Mouse (Mus musculus) MEL (cell line): ENCODE measurements around the gene Btf3l4. TPM values are rescaled to one million over a fixed set of nuclear protein-coding genes. Genes with fewer than 3 reads are reported as not detected.

Source experiments
- DNase-seq: peaks from one replicate; pipeline ENCODE4 v3.0.0; 2011; ENCODE audit warnings: low read depth, low spot score
- H3K27ac ChIP-seq: 2 replicates; pipeline ENCODE4 v1.5.1; 2012; ENCODE audit warnings: low read depth, mild to moderate bottlenecking, control low read depth, low read length, moderate library complexity; ENCODE audit not compliant: control insufficient read depth
- H3K27me3 ChIP-seq, 2 experiments: fragments of 150-350 bp in 1 of 2; sonication (generic) in 1 of 2; 2 replicates each; pipeline ENCODE4 v1.6.1; 2012; ENCODE audit warnings: low read length in 2 of 2, mild to moderate bottlenecking in 2 of 2, improper control_type of control experiment in 1 of 2, moderate library complexity in 1 of 2; ENCODE audit not compliant: insufficient read depth in 2 of 2, control insufficient read depth in 1 of 2
- H3K36me3 ChIP-seq, 2 experiments: 2 replicates each; pipeline ENCODE4 v1.6.1; 2012 to 2014; ENCODE audit warnings: low read length in 2 of 2, improper control_type of control experiment in 1 of 2, inconsistent platforms in 1 of 2, mild to moderate bottlenecking in 1 of 2; ENCODE audit not compliant: insufficient read depth in 2 of 2, control insufficient read depth in 1 of 2
- H3K4me1 ChIP-seq, 2 experiments: fragments of 150-350 bp in 1 of 2; sonication (generic) in 1 of 2; 2 replicates each; pipeline ENCODE4 v1.6.1; 2012; ENCODE audit warnings: low read length in 2 of 2, improper control_type of control experiment in 1 of 2, mild to moderate bottlenecking in 1 of 2; ENCODE audit not compliant: insufficient read depth in 2 of 2, control insufficient read depth in 1 of 2
- H3K4me3 ChIP-seq, 2 experiments: fragments of 150-350 bp in 1 of 2; sonication (generic) in 1 of 2; 2 replicates each; pipeline ENCODE4 v1.5.1; 2012; ENCODE audit warnings: low read depth in 2 of 2, low read length in 2 of 2, mild to moderate bottlenecking in 2 of 2, moderate library complexity in 2 of 2, control low read depth in 1 of 2, improper control_type of control experiment in 1 of 2; ENCODE audit not compliant: control insufficient read depth in 1 of 2, insufficient read depth in 1 of 2
- H3K79me2 ChIP-seq: 2 replicates; pipeline ENCODE4 v1.6.1; 2012; ENCODE audit warnings: mild to moderate bottlenecking, low read length, moderate library complexity; ENCODE audit not compliant: control insufficient read depth, poor library complexity, insufficient read depth
- H3K9ac ChIP-seq: 2 replicates; pipeline ENCODE4 v1.6.1; 2012; ENCODE audit warnings: low read depth, mild to moderate bottlenecking, control low read depth, low read length, moderate library complexity; ENCODE audit not compliant: control insufficient read depth, poor library complexity, severe bottlenecking
- H3K9me3 ChIP-seq: fragments of 150-350 bp; sonication (generic); replicated peaks from 2 replicates; pipeline ENCODE4 v1.6.1; 2012; ENCODE audit warnings: mild to moderate bottlenecking, low read length, improper control_type of control experiment, moderate library complexity; ENCODE audit not compliant: insufficient read depth
- BHLHE40 ChIP-seq: IDR thresholded peaks from 2 replicates; pipeline ENCODE4 v1.6.1; 2012; ENCODE audit warnings: low read depth, mild to moderate bottlenecking, inconsistent platforms, low read length, improper control_type of control experiment, borderline replicate concordance
- CHD2 ChIP-seq: IDR thresholded peaks from 2 replicates; pipeline ENCODE4 v1.6.1; 2011; ENCODE audit warnings: low read length, improper control_type of control experiment
- CTCF ChIP-seq, 3 experiments: IDR thresholded peaks in 2 of 3; conservative IDR thresholded peaks in 1 of 3; 2 replicates each; pipeline ENCODE4 v1.5.1; 2011 to 2012; ENCODE audit warnings: low read length in 3 of 3, low read depth in 2 of 3, mild to moderate bottlenecking in 2 of 3, improper control_type of control experiment in 1 of 3, inconsistent platforms in 1 of 3, mixed read lengths in 1 of 3, moderate library complexity in 1 of 3; ENCODE audit not compliant: control insufficient read depth in 1 of 3, insufficient read depth in 1 of 3, poor library complexity in 1 of 3, severe bottlenecking in 1 of 3
- GABPA ChIP-seq: IDR thresholded peaks from 2 replicates; pipeline ENCODE4 v1.6.1; 2012; ENCODE audit warnings: low read depth, mild to moderate bottlenecking, inconsistent platforms, low read length, improper control_type of control experiment, moderate library complexity
- HCFC1 ChIP-seq: IDR thresholded peaks from 2 replicates; pipeline ENCODE4 v1.6.1; 2012; ENCODE audit warnings: low read depth, mild to moderate bottlenecking, inconsistent platforms, low read length, improper control_type of control experiment, moderate library complexity
- KAT2A ChIP-seq: conservative IDR thresholded peaks from 2 replicates; pipeline ENCODE4 v1.6.1; 2012; ENCODE audit warnings: low read depth, low read length, improper control_type of control experiment, inconsistent platforms
- MAFK ChIP-seq: IDR thresholded peaks from 2 replicates; pipeline ENCODE4 v1.6.1; 2011; ENCODE audit warnings: low read depth, mild to moderate bottlenecking, low read length, improper control_type of control experiment, borderline replicate concordance
- MAX ChIP-seq: IDR thresholded peaks from 2 replicates; pipeline ENCODE4 v1.6.1; 2011; ENCODE audit warnings: low read length, improper control_type of control experiment
- MYB ChIP-seq: IDR thresholded peaks from 2 replicates; pipeline ENCODE4 v1.6.1; 2011; ENCODE audit warnings: mild to moderate bottlenecking, low read depth, low read length, improper control_type of control experiment
- MYC ChIP-seq: IDR thresholded peaks from 2 replicates; pipeline ENCODE4 v1.6.1; 2011; ENCODE audit warnings: low read depth, mild to moderate bottlenecking, low read length, improper control_type of control experiment, moderate library complexity
- NRF1 ChIP-seq: IDR thresholded peaks from 2 replicates; pipeline ENCODE4 v1.6.1; 2014; ENCODE audit warnings: low read depth, mild to moderate bottlenecking, inconsistent platforms, low read length, improper control_type of control experiment, moderate library complexity; ENCODE audit not compliant: poor library complexity, insufficient read depth, severe bottlenecking
- POLR2A ChIP-seq, 2 experiments: IDR thresholded peaks; 2 replicates each; pipeline ENCODE4 v1.6.1; 2011 to 2012; ENCODE audit warnings: low read length in 2 of 2, mild to moderate bottlenecking in 2 of 2, control low read depth in 1 of 2, improper control_type of control experiment in 1 of 2, low read depth in 1 of 2, moderate library complexity in 1 of 2; ENCODE audit not compliant: control insufficient read depth in 1 of 2, insufficient read depth in 1 of 2, poor library complexity in 1 of 2
- POLR2AphosphoS5 ChIP-seq: IDR thresholded peaks from 2 replicates; pipeline ENCODE4 v1.6.1; 2012; ENCODE audit warnings: low read depth, borderline replicate concordance, mild to moderate bottlenecking, inconsistent platforms, low read length, moderate library complexity, mixed read lengths
- RAD21 ChIP-seq: IDR thresholded peaks from 2 replicates; pipeline ENCODE4 v1.6.1; 2011; ENCODE audit warnings: mild to moderate bottlenecking, low read depth, low read length, improper control_type of control experiment
- SIN3A ChIP-seq: IDR thresholded peaks from 2 replicates; pipeline ENCODE4 v1.6.1; 2012; ENCODE audit warnings: low read length, improper control_type of control experiment, inconsistent platforms
- TAL1 ChIP-seq: IDR thresholded peaks from 2 replicates; pipeline ENCODE4 v1.6.1; 2012; ENCODE audit warnings: mild to moderate bottlenecking, inconsistent platforms, low read length, moderate library complexity, mixed read lengths
- TBP ChIP-seq: IDR thresholded peaks from 2 replicates; pipeline ENCODE4 v1.8.0; 2011; ENCODE audit warnings: low read depth, low read length, improper control_type of control experiment
- USF2 ChIP-seq, 2 experiments: IDR thresholded peaks; 2 replicates each; pipeline ENCODE4 v1.6.1; 2011 to 2012; ENCODE audit warnings: improper control_type of control experiment in 2 of 2, low read length in 2 of 2, borderline replicate concordance in 1 of 2, inconsistent platforms in 1 of 2, low read depth in 1 of 2, mild to moderate bottlenecking in 1 of 2; ENCODE audit not compliant: insufficient read depth in 1 of 2
- ZC3H11A ChIP-seq: IDR thresholded peaks from 2 replicates; pipeline ENCODE4 v1.6.1; 2012; ENCODE audit warnings: low read depth, mild to moderate bottlenecking, inconsistent platforms, low read length, improper control_type of control experiment
- ZNF384 ChIP-seq: IDR thresholded peaks from 2 replicates; pipeline ENCODE4 v1.6.1; 2012; ENCODE audit warnings: low read depth, mild to moderate bottlenecking, inconsistent platforms, low read length, improper control_type of control experiment
- polyA plus RNA-seq, 2 experiments: library from polyadenylated mRNA; stranded (reverse) in 1 of 2; unstranded in 1 of 2; fragments of >175 nt in 1 of 2; fragments of >200 nt in 1 of 2; gene quantifications; 2 replicates each; pipeline versions ENCODE4 v1.2.1 to v1.2.4; 2012; ENCODE audit warnings: low replicate concordance in 2 of 2, low read depth in 1 of 2; ENCODE audit not compliant: insufficient read length in 2 of 2, insufficient read depth in 1 of 2, missing spikeins in 1 of 2
- total RNA-seq: library from RNA; depleted of rRNA; stranded (reverse); fragments of 300-350 nt; gene quantifications from 2 replicates; pipeline ENCODE4 v1.2.3, GENCODE M21; 2012

Btf3l4 gene
- total and polyA plus RNA-seq, 3 experiments: 24.4 to 43.8 TPM; not detected in 1

DNA sequence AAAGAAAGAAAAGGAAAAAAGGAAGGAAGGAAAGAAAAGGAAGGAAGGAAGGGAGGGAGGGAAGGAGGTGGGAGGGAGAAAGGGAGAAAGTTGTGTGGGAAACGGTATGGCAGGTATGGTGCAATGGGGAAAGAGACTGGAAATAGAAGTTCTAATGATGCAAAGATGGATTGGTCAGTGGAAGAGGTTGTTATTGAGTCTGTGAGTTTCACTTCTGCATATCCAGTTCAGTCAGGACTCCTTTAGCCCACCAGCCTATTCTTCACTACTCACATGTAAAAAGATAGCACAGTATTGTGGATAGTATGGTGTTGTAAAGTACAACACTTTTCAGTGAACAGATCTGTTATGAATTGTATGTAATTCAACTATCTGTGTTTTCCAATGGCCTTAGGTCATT is 42.9 kb downstream of the Btf3l4 start:
- Histone ChIP-seq H3K9ac (no peak overlapping the region), H3K4me3 (no peak overlapping the region), H3K27ac (no peak overlapping the region), H3K4me1 (no peaks in the 10 kb centered on the region), H3K36me3 (no peaks in the 10 kb centered on the region), H3K9me3 (no peaks in the 10 kb centered on the region), H3K27me3 (peaks cover 17 to 41% of the 10 kb centered on the region in 2 experiments), H3K79me2 (no peaks in the 10 kb centered on the region)
- no peak for TF ChIP-seq SIN3A
- no peak for TF ChIP-seq KAT2A
- no peak for TF ChIP-seq TAL1
- TF ChIP-seq GABPA: no peak
- no peak for TF ChIP-seq ZC3H11A
- DNase-seq: no peak

DNA sequence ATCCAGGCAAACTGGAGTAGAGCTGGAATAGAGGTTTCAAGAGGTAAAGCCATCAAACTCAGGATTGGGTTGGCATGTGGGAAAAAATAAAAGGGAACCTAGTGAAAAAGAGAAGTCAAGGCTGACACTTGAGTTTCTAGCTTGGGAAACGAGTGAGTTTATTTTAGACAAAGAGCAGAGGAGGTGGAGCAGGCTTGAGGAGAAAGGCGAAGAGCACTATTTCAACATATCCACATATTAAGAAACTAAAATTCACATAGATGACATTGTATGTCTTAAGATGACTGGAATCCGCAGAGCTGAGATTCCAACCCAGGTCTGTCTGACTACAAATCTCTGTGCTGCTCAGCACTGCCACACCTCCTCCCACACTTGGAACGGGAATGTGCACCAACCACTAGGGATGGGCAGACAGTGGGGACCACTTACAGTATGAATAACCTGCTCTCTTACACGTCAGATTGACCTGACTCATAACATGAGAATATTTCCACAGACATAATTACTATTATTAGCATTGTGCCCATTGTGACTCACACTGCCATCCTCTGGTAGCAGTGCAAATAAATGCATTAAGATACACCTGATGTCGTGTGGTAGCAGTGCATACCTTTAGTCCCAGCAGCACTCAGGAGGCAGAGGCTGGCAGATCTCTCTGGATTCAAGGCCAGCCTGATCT is 44.0 kb downstream of the Btf3l4 start:
- H3K79me2 ChIP-seq: no peaks in the 10 kb centered on the region
- H3K4me3 ChIP-seq: no peak overlapping the region
- peaks cover 17 to 37% of the 10 kb centered on the region in 2 experiments for H3K27me3 ChIP-seq
- H3K4me1 ChIP-seq: no peaks in the 10 kb centered on the region
- H3K36me3 ChIP-seq: no peaks in the 10 kb centered on the region
- H3K9ac ChIP-seq: no peak overlapping the region
- no peak for DNase-seq
- no peaks in the 10 kb centered on the region for H3K9me3 ChIP-seq
- TF ChIP-seq MYC (no peak), CHD2 (no peak), BHLHE40 (no peak), CTCF (IDR thresholded peaks at IDR 0.05 in 2 of 3, conservative IDR thresholded peaks at IDR 0.05 in 1 of 3; ENCODE audit: control insufficient read depth in 1 of 3, insufficient read depth in 1 of 3, low read depth in 2 of 3, low read length in 3 of 3, poor library complexity in 1 of 3, severe bottlenecking in 1 of 3) (no peak), SIN3A (no peak), GABPA (no peak), TBP (no peak), ZNF384 (no peak), MAFK (no peak)
- no peak overlapping the region for H3K27ac ChIP-seq

- H3K27me3 ChIP-seq: peaks cover 1 to 13% of the 10 kb centered on the region in 2 experiments; a peak in 2 of 4 replicates
- DNase-seq: peak; percentile 15
These were observed 50.9 kb downstream of the Btf3l4 start for GRCm38 (mm10) chr4:108782421-108783085.

More at GRCm38 (mm10) chr4:108782421-108783085, 50.9 kb downstream of the Btf3l4 start:
- Histone ChIP-seq H3K36me3 (no peaks in the 10 kb centered on the region), H3K9ac (no peak overlapping the region), H3K4me1 (no peaks in the 10 kb centered on the region; a peak in 1 of 4 replicates), H3K27ac (no peak overlapping the region), H3K9me3 (no peaks in the 10 kb centered on the region), H3K4me3 (no peak overlapping the region), H3K79me2 (no peaks in the 10 kb centered on the region)
- no peak for TF ChIP-seq ZNF384
- TF ChIP-seq MYC: no peak
- TF ChIP-seq TBP: no peak
- TF ChIP-seq POLR2AphosphoS5: no peak
- TF ChIP-seq KAT2A: no peak
- no peak for TF ChIP-seq MYB
- TF ChIP-seq NRF1: no peak
- no peak for TF ChIP-seq HCFC1
- no peak for TF ChIP-seq SIN3A
- TF ChIP-seq POLR2A (IDR thresholded peaks at IDR 0.05; ENCODE audit: control insufficient read depth in 1 of 2, insufficient read depth in 1 of 2, low read depth in 1 of 2, low read length in 2 of 2, poor library complexity in 1 of 2): no peak
- no peak for TF ChIP-seq GABPA
- no peak for TF ChIP-seq MAX
- TF ChIP-seq USF2 (IDR thresholded peaks at IDR 0.05; ENCODE audit: borderline replicate concordance in 1 of 2, insufficient read depth in 1 of 2, low read depth in 1 of 2, low read length in 2 of 2): no peak
- TF ChIP-seq RAD21: no peak
